Mouse (Mus musculus): Measurements from ENCODE around the gene Tmem266.

The Tmem266 gene

GRCm38 (mm10) chr9:55332476-55332875 lies 5.8 kb downstream of the Tmem266 start:
- DNase-seq = peak; percentile 60

DNA sequence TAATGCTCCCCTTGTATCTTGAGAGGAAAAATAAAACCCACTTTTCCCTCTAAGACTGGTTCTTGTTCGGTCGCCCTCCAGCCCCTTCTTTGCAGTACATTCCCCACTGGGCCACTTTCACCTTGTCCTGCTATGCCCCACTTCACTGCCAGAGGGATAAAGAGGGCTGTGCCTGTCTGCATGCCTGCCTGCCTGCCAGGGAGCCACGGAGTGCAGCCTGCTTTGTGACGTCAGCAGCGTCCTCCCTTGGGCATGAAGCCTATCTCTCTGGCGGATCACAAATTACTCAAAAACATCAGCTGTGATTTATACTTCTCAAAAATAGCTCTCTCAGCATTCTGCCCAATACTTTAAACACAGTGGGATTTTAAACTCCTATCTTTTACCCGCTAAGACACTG lies 6.2 kb downstream of the Tmem266 start:
- peak; percentile 80 for DNase-seq

DNA sequence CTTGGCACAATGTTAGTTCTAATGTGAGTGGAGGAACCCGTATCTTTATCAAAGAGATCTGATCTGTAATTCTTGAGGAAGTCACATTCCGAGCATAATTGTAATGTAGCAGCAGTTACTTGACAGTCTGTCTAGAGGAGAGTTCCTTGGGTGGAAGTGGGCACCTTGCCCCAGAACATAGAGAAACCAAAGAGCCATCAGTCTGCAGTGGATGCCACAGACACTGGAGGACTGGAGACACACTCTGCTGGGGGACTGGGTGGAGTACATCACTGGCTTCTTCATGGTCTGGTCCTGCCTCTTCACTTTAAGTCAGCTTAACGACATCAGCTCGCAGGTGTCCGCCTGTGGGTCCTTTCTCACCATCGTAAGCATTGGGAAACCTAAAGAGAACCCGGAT lies 17.5 kb downstream of the Tmem266 start:
- DNase-seq = peak; percentile 66

- peak; percentile 98 for DNase-seq
Measured at GRCm38 (mm10) chr9:55345332-55345731, 18.6 kb downstream of the Tmem266 start.

DNA sequence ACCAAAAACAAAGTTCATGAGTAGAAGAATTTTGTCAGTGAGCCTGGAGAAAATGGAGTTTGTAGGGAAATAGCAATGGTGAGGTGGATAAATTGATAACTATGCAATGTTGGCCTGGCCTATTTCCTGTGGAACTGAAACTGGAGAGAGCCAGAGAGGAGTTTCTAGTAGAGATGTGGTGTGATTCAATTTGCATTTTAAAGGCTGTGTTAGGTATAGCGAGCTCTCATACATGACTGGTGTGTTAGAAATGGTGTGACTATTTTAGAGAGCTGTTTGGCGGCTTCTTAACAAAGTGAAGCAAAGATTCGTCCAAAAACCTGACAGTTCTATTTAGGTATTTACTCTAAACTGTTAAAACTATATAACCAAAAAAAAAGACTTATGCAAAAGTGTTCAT lies 22.0 kb downstream of the Tmem266 start:
- DNase-seq = no peak

- no peak for DNase-seq
Measured at GRCm38 (mm10) chr9:55354686-55355085, 28.0 kb downstream of the Tmem266 start.

DNA sequence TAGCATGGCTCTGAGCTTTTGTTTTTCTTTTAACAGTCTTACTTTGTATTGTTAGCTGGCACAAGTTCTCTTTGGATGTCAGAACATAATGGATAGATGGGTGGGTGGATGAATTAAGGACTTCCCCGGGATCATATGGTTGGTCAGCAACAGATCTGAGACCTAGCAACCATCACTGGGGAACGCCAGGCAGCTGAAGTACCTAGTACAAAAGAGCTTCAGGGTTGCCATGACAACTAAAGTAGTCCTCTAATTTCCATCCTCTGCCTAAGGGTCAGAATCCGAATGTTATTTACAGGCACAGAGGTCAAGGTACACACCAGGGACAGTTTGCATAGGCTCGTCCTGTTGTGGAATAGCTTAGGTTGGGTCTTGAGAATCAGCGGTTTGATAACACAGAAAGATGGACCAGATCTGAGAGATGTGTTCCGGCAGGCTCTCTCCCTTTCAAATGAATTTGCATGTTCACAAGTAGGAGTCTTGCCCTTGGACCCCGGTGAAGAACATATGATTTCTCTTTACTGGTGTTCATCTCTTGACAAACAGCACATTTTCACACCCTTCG lies 28.6 kb downstream of the Tmem266 start:
- DNase-seq = no peak

- DNase-seq = peak; percentile 75
Measured at GRCm38 (mm10) chr9:55357164-55357563, 30.5 kb downstream of the Tmem266 start.

DNA sequence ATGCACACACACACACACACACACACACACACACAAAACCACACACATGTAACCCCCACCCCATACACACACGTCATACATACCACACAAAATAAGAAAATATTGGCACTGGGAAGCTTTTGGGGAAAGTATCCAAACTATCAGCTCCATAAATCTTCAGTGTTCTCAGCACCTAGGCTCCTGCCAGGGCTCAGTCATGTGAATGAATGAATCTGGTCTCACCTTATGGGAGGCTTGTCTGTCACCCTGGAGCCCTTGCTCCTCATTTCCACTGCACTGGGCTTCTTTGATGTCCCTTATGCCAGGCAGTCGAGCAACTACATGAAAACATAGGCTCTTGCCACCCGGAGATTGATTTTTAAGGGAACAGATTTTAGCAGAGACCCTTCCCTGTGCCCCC lies 33.7 kb downstream of the Tmem266 start:
- peak; percentile 61 for DNase-seq

DNA sequence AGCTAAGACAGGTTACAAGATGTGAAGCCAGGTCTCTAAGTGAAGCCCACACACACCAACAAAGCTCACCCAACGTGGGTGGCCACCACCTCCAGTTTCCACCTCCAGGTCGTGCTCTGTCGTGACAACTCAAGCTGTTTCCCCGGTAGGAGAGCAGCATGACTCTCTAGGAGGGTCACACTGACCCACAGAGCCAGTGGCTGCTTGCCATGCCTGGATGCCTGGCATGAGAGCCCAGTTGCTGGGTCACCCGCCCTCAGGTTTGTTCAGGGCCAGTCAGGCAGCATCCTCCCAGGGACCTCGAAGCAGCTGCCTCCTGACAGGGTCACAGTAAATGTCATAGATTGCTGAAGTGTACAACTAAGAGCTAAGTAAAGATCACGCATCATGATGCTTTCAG lies 34.1 kb downstream of the Tmem266 start:
- peak; percentile 75 for DNase-seq

- DNase-seq = no peak
Measured at GRCm38 (mm10) chr9:55361969-55362368, 35.3 kb downstream of the Tmem266 start.

DNA sequence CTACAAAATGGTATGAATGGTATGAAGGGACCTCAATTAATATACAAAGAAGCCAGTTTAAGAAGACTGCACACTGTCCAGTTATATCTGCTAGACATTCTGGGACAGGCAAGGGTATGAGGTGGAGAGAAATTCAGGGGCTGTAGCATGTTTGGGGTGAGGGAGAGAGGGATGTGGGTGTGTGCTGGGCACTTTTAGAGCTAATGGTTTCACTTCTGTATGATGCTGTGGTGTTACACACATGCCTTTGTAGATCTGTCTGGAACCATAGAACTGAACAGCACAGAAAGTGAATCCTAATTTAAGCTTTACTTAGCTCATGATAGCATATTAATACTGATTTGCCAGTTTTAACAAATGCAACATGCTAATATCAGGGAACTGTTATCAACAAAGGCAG lies 37.0 kb downstream of the Tmem266 start:
- DNase-seq = no peak

DNA sequence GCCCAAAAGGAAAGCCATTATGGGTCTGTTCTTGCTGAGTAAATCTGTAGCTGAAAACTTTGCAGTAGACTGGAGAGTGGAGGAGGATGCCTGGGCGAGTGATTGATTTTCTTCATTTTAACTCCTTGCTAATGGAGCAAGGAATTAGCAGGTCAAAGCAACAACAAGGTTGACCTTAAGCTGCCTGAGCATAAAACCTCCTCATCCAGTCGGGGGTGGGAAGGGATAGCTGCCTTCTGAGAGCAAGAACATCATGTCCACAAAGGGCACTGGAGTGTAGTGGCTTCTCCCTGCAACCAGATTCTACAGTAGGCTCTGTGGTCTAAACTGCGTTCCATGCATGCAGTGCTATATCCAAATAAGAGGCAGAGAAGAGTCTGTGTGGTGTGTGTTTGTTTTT lies 41.3 kb downstream of the Tmem266 start:
- DNase-seq = no peak

- DNase-seq = peak; percentile 84
Measured at GRCm38 (mm10) chr9:55371908-55372307, 45.2 kb downstream of the Tmem266 start.

GRCm38 (mm10) chr9:55377603-55378250 lies 51.0 kb downstream of the Tmem266 start:
- DNase-seq = peak; percentile 74

- DNase-seq = peak; percentile 81
Measured at GRCm38 (mm10) chr9:55381456-55381855, 54.7 kb downstream of the Tmem266 start.

- DNase-seq = peak; percentile 86
Measured at GRCm38 (mm10) chr9:55382441-55382840, 55.7 kb downstream of the Tmem266 start.

- no peak for DNase-seq
Measured at GRCm38 (mm10) chr9:55386117-55386516, 59.4 kb downstream of the Tmem266 start.

DNA sequence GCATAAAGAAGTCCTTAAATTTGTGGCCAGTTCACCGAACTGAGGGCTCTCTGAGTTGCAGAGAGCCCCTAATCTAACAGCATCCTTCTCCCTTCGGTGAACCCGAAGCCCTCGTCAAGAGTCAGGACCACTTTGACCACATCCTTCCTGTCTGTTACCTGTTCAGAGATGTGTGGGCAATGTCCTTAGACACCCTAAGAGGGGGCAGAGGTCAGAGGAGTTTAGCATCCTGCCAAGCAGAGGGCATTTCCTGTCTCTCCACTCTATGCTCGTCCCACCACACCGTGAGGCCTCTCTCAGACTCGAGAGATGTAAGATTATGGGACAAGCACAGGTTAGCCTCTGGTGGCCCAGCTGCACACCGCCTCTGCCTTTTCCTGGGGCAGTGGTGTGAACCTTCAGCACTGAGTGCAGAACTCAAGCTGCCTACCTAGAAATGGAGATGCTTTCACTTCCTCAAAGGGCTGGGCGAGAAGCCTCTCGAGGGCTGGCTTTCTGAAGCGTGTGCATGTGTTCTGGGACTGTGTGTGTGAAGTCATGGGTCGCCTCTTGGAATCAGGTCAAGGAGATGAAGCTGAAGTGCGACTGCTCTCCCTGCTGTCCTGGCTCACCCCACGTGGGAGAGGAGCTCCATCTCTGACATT lies 61.3 kb downstream of the Tmem266 start:
- no peak for DNase-seq

- DNase-seq = peak; percentile 99
Measured at GRCm38 (mm10) chr9:55391909-55392658, 65.4 kb downstream of the Tmem266 start.

DNA sequence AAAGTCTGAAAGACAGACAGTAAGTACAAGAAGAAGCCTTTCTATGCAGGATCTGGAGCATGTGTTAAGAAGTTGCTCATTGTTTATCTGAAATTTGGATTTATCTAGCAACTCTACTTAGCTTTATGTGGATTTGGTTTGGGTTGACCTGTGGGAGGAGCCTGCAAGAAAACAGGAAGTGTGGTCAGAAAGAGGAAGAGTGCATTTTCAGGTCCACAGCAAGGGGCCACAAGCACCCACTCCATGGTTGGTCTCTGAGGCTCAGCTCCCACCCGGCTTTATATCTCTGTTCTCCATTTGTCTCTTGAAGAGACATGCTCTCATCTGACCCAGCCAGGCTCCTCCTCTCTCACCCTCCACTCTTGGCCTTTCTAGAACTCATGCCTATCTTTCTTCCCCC lies 68.9 kb downstream of the Tmem266 start:
- DNase-seq = no peak

DNA sequence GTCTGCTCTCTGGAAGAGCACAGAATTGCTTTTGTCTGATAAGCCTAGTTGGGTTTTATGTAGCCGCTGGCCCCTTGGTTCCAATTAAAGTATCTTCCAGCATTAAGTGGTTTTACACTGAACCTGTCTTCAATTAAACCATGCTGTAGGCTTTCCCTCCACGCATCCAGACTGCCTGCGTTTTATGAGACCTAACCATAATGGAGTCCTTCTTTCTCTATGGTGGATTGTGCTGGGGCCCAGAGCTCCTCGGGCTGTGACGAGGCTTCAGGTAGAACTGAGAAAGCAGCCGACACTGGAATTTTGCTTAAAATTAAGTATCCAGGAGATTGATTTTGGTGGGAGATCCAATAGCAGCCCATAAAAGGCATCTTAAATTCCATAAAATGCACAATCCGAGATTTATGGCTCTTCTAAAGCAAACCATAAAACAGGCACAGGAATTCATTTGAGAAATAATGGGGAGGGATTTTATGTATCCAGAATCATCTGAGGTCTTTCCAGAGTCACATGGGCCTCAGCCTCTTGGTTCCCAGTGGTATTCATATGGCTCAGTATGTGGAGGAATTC lies 72.4 kb downstream of the Tmem266 start:
- no peak for DNase-seq

GRCm38 (mm10) chr9:55402276-55402675 lies 75.6 kb downstream of the Tmem266 start:
- peak; percentile 71 for DNase-seq

Data from cerebellum, adult 9-10 months (tissue).